Mouse (Mus musculus) left cerebral cortex, adult 2 months (tissue): ENCODE results near the gene Slc19a1. TPM values are rescaled to one million over a fixed set of nuclear protein-coding genes. Genes with fewer than 3 reads are reported as not detected.
A peak's percentile ranks its signal among the peaks of the same experiment; 100 is the strongest.

ENCODE experiments used
- DNase-seq, 2 experiments: peaks; one replicate each; pipeline ENCODE4 v3.0.0; 2021 to 2022; ENCODE audit warnings: low spot score in 2 of 2, mixed read lengths in 1 of 2; ENCODE audit errors: extremely low spot score in 1 of 2
- H3K27ac ChIP-seq: fragments of 200-600 bp; 2 replicates; pipeline ENCODE4 v1.8.1; 2022
- H3K4me3 ChIP-seq: fragments of 200-600 bp; 2 replicates; pipeline ENCODE4 v1.8.1; 2022
- CTCF ChIP-seq: fragments of 200-600 bp; IDR thresholded peaks from 2 replicates; pipeline ENCODE4 v1.8.1; 2022; ENCODE audit warnings: antibody characterized with exemption, mild to moderate bottlenecking, moderate library complexity
- intact Hi-C: fragments of 180-260 bp; cut with DNase I; formaldehyde crosslinking; loops from one replicate; pipeline ENCODE4 v1.15.1; 2025
- total RNA-seq, 2 experiments: library from RNA; stranded (reverse); gene quantifications; 2 replicates each; pipeline ENCODE4 v1.2.3; 2021

Slc19a1 gene
- total RNA-seq, 2 experiments from 2014 or later, result 23.9 to 27.0 TPM

DNA sequence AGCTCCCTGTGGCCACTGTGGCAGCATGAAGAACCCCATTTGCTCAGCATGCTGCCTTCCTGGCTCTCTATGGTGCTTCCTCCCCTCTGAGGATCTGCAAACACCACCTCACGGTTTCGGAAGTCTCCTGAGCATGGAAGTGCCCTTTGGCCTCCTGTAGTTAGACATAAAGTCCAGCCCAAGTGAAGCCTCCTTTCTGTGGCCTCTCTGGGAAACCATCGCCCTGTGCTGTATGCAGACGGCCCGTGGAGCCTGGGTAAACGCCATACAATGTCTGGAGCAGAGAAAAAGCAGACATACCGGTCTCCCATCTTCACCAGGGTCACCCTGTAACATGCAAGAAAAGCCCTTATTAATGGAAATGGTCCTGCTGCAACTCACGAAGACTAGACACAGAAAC is 46.9 kb downstream of the Slc19a1 start:
- no peak overlapping the region for H3K27ac ChIP-seq
- no peak for DNase-seq
- no peak for TF ChIP-seq CTCF
- intact Hi-C loops, result no loop called here
- no peak overlapping the region for H3K4me3 ChIP-seq

DNA sequence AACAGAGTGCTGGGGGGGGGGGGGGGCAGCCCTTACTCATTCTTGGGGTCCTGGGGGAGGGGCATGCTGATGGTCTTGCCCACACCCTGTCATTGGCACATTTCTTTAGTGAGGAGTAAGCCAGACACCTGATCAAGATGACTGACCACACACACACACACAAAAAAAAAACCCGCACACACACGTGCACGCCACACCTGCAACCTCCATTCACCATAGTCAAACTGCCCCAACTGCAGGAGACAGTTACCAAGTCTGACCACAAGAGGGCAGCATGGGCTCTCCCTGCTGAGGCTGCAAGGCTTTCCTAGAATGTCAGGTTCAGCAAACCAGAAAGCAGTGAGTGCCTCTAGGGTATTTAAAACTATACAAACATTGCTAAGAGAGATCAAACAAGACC is 50.4 kb downstream of the Slc19a1 start:
- peak; percentile 75 to 82 for DNase-seq
- no peak overlapping the region for H3K27ac ChIP-seq
- H3K4me3 ChIP-seq, result no peak overlapping the region
- intact Hi-C loops, result loop anchor here (1.0 kb wide), 2 partner anchors 48 to 171 kb away; no protein-coding TSS in a partner anchor
- TF ChIP-seq CTCF, result peak; percentile 93

DNA sequence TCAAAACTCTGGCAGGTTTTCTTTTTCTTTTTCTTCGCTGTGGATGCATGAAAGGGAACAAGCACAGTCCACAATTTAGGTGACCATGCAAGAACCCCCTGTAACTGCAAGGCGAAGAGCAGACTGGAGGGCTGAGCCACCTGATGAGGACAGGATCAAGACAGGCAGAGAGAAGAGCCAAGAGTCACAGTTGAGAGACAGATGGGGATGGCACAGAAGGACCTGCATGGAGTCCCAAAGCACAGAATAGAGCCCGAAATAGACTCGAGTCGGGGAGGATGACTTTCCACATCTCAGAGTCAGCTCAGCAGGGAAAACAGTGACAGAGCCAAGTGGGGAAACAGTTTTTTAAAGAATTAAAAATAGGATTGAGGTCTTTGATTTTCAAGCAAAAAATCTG is 50.9 kb downstream of the Slc19a1 start:
- DNase-seq, result no peak
- intact Hi-C loops, result loop anchor here (1.0 kb wide), 2 partner anchors 47 to 170 kb away; no protein-coding TSS in a partner anchor
- Histone ChIP-seq H3K4me3 (no peak overlapping the region), H3K27ac (no peak overlapping the region)
- TF ChIP-seq CTCF, result no peak

- Histone ChIP-seq H3K4me3 (no peak overlapping the region), H3K27ac (no peak overlapping the region)
- intact Hi-C loops, result loop anchor here (2.0 kb wide), 1 partner anchor 38 kb away; no protein-coding TSS in a partner anchor
- no peak for TF ChIP-seq CTCF
- DNase-seq, result no peak
Measured at GRCm38 (mm10) chr10:77084568-77084967, 52.5 kb downstream of the Slc19a1 start.

GRCm38 (mm10) chr10:77089336-77089735 is 57.3 kb downstream of the Slc19a1 start:
- DNase-seq, result no peak
- Histone ChIP-seq H3K27ac (no peak overlapping the region), H3K4me3 (no peak overlapping the region)
- no peak for TF ChIP-seq CTCF
- intact Hi-C loops, result no loop called here

- intact Hi-C loops, result no loop called here
- DNase-seq, result no peak
- Histone ChIP-seq H3K4me3 (no peak overlapping the region), H3K27ac (no peak overlapping the region)
- TF ChIP-seq CTCF, result no peak
Measured at GRCm38 (mm10) chr10:77090063-77090462, 58.0 kb downstream of the Slc19a1 start.

DNA sequence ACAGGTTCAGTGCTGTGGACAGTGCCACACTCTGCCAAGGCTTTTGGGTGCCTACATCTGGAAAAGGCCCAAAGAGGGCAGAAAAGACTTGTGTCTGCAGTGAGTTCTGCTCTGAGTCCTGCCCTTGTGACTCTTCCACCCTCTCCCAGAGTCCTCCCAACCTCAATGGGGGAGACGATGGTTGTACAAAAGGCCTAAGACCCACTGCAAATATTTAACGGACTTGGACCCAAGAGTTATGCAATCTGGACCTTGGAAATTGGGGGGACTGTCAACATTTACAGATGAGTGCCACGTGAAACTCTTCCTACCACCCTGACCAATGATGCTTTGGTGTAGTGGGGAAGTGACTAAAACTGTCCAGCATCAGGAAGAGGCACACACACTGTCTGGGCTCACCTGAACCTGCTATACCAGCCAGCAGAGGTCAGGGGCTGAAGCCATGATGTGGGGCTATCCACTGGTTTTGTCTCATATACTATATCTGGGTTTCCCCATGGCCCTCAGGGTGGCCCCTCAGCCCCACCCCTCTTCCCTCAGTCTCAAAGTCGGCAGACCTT is 59.6 kb downstream of the Slc19a1 start:
- intact Hi-C loops, result no loop called here

DNA sequence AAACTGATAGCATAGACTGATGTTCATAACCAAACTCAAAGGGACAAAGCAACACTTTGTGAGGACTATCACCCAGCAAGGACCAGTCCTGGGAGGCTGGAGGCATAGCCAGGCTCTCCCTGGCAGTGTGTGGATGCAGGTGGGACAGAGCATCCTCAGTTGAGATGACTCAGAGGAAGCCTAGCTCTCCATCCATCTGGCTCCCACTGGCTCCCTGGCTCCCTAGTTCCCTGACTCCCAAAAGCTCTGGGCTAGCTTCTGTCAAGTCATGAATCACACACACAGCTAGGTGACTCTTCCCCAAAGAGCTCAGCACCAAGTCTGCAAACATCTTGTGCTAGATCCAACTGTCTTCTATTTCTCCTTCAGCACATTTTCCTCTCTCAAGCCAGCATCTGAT is 61.8 kb downstream of the Slc19a1 start:
- H3K27ac ChIP-seq, result peak overlapping the region; percentile 73
- intact Hi-C loops, result no loop called here
- DNase-seq, result peak; percentile 20 to 36
- no peak for TF ChIP-seq CTCF
- H3K4me3 ChIP-seq, result no peak overlapping the region

More for the DNA sequence above, 59.6 kb downstream of the Slc19a1 start:
- TF ChIP-seq CTCF, result no peak
- H3K4me3 ChIP-seq, result no peak overlapping the region
- no peak for DNase-seq
- no peak overlapping the region for H3K27ac ChIP-seq

DNA sequence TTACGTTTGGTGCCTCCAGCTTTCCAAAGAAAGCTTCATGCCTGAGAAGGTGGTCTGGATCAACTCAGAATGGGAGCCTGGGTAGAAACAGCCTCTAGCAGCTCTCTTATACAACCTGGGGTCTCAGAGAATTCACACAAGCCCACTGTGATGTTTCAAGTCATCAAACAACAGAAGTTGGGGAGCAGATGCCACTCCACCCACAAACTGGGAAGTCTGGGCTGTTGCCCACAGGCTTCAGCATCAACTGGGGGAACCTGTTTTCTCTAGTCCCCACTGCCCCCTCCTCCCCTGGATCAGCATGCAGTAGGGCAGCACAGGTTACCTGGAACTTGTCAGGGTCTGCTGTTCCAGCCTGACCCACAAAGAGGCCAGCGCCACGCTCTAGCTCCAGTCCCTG is 63.6 kb downstream of the Slc19a1 start:
- no peak for DNase-seq
- intact Hi-C loops, result no loop called here

DNA sequence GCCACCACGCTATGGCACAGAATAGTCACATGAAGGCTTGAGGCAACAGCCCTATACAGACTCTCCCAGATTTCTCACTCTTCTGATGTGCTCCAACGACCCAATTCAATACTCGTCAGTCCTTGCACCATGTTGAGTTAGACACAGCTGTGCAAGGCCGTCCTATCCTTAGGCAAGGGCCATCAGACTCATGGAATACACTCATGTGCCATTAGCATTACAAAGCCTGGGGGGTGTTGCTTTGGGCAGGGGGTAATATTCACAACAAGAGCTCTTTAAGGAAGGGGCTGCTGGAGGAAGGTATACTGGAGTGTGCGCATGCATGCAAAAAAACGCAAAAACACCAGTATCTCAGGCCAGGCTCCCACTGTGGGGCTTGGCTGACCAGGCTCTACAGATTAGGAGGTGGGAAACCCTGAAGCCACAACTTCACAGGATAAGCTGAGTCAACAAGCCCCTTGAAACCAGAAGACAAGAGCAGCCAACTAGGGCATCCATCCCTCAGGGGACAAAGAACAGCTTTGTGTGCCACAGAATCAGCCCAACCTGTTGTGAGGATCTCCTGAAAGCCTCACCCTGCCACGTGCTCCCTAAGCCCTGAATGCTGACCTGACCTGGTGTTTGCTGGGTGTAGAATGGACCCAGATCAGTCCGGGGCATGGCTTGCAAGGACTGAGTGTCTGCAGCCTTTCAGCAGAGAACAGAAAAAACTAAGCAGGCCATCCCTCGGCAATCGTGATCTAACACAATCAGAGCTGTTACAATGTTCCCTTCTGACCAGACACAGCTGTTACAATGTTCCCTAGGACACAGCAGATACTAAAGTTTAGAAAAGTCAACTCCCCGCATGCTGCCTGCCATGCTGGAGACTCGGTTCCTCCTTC is 65.2 kb downstream of the Slc19a1 start:
- no peak for TF ChIP-seq CTCF
- H3K4me3 ChIP-seq, result no peak overlapping the region
- no peak overlapping the region for H3K27ac ChIP-seq
- intact Hi-C loops, result no loop called here
- no peak for DNase-seq

More for the DNA sequence above, 63.6 kb downstream of the Slc19a1 start:
- Histone ChIP-seq H3K27ac (no peak overlapping the region), H3K4me3 (no peak overlapping the region)
- no peak for TF ChIP-seq CTCF

DNA sequence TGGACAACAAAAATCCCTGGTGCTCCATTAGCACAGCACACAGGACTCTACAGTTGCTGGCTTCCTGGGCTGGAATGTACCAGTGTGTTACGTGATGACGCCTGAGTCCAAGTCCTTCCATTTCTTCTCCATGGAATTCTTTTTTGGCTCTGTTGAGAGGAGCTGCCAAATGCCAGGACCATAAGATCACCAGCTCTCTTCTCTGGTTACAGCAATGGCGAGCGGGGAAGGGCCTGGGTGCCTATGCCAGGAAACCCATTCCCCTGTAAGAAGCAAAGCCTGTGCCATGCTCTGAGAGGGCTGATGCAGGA is 65.8 kb downstream of the Slc19a1 start:
- intact Hi-C loops, result no loop called here
- DNase-seq, result no peak
- no peak for TF ChIP-seq CTCF
- no peak overlapping the region for H3K27ac ChIP-seq
- H3K4me3 ChIP-seq, result no peak overlapping the region

DNA sequence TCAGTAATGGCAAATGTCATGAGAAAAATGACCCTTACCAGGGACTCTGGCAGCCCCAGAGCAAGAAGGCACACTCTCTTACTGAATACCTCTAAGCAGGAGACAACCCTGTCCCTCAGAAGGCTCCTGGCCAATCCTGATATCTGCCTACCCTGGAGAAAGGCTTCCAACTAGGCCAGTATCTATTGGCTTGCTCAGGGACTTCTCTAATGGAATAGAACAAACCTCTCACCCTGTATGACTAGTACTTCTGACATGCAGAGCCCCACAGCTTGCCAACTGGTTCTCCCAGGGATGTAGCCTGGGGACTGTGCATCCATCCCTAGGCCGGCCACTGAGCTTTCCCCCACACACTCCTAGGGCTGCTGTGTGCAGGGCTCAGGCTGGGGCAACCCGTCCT is 66.6 kb downstream of the Slc19a1 start:
- TF ChIP-seq CTCF, result no peak
- Histone ChIP-seq H3K27ac (no peak overlapping the region), H3K4me3 (no peak overlapping the region)
- intact Hi-C loops, result no loop called here
- DNase-seq, result no peak
